Comparison of ENCODE assay signal across 22 mouse cellular contexts in the genomic region with DNA sequence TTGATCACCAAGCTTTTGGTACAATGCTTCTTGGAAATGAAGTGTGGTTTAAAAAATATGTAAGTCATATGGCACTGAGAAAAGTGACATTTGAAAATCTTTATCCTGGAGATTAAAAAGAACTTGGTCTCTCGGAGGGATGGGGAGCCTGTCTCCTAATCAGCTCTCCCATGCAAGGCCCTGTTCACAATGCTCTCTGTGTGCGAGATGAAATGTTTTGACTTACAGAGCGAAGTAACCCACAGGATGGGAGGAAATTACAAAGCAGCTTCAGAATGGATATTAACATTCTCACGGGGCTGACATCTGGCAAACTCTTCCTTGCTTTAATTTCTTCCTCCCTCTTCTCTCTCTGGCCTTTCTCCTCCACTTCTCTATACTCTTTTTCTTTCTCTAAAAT.
DNase-seq lines count a peak whose midpoint lies in the region; ATAC-seq and TF ChIP-seq lines count a peak whose summit lies in the region.
"Had no signal": no experiment of that assay in that cellular context is flagged by ENCODE, and none has a peak within 500 bp of the region (broad histone marks: within the 10 kb centered on the region; RNA-seq: fewer than 3 reads in every experiment).

No protein-coding gene starts in this region.

- DNase-seq in embryonic facial prominence, embryonic 14.5 days (ENCODE audit: low spot score): peak; percentile 26
- DNase-seq in embryonic facial prominence, embryonic 10.5 days (ENCODE audit: low spot score): no peak
- no peak for DNase-seq in forebrain, postnatal 0 days
- DNase-seq in brain, adult 2 months (ENCODE audit: low read depth, low spot score): peak; percentile 14
- DNase-seq in kidney, postnatal 10 days: no peak
- DNase-seq: adrenal gland, adult 8-10 months; adrenal gland, postnatal 14 days; adrenal gland, postnatal 36 days; B cell, adult 2 months; cerebellum, adult 11-12 months; cerebellum, adult 2 months; cerebellum, adult 9-10 months; cerebellum, postnatal 10 days; cerebellum, postnatal 25 days had no signal

- no peak overlapping the region for H3K27ac ChIP-seq in embryonic facial prominence, embryonic 14.5 days (replicated peaks; ENCODE audit: low read depth, low read length)
- no peak overlapping the region for H3K27ac ChIP-seq in embryonic facial prominence, embryonic 10.5 days (replicated peaks)
- no peak overlapping the region for H3K27ac ChIP-seq in forebrain, embryonic 16.5 days (ENCODE audit: low read length)
- no peak overlapping the region for H3K27ac ChIP-seq in forebrain, postnatal 0 days (ENCODE audit: low read depth, low read length)
- H3K27ac ChIP-seq: embryonic facial prominence, embryonic 13.5 days; forebrain, embryonic 13.5 days had no signal

- H3K9ac ChIP-seq in embryonic facial prominence, embryonic 14.5 days (ENCODE audit: low read depth, low read length): no peak overlapping the region
- no peak overlapping the region for H3K9ac ChIP-seq in forebrain, embryonic 16.5 days (replicated peaks; ENCODE audit: low read depth, low read length)
- H3K9ac ChIP-seq in forebrain, postnatal 0 days: no peak overlapping the region
- H3K9ac ChIP-seq: embryonic facial prominence, embryonic 13.5 days; forebrain, embryonic 13.5 days had no signal

- no peaks in the 10 kb centered on the region for H3K9me3 ChIP-seq in embryonic facial prominence, embryonic 14.5 days (ENCODE audit: control insufficient read depth, low read length)
- H3K9me3 ChIP-seq in embryonic facial prominence, embryonic 10.5 days: no peaks in the 10 kb centered on the region
- H3K9me3 ChIP-seq in forebrain, embryonic 16.5 days (ENCODE audit: control insufficient read depth, low read length): no peaks in the 10 kb centered on the region
- no peaks in the 10 kb centered on the region for H3K9me3 ChIP-seq in forebrain, postnatal 0 days (ENCODE audit: low read length)
- H3K9me3 ChIP-seq: embryonic facial prominence, embryonic 13.5 days; forebrain, embryonic 13.5 days; G1E had no signal

- H3K4me3 ChIP-seq in embryonic facial prominence, embryonic 14.5 days (ENCODE audit: low read depth, low read length): no peak overlapping the region
- no peak overlapping the region for H3K4me3 ChIP-seq in embryonic facial prominence, embryonic 10.5 days
- H3K4me3 ChIP-seq in forebrain, embryonic 16.5 days (replicated peaks; ENCODE audit: low read length): no peak overlapping the region
- no peak overlapping the region for H3K4me3 ChIP-seq in forebrain, postnatal 0 days (ENCODE audit: low read depth, low read length)
- H3K4me3 ChIP-seq: embryonic facial prominence, embryonic 13.5 days; forebrain, embryonic 13.5 days had no signal

- no peaks in the 10 kb centered on the region for H3K36me3 ChIP-seq in embryonic facial prominence, embryonic 14.5 days (ENCODE audit: control insufficient read depth, insufficient read depth, low read length)
- no peaks in the 10 kb centered on the region for H3K36me3 ChIP-seq in embryonic facial prominence, embryonic 10.5 days (replicated peaks)
- no peaks in the 10 kb centered on the region for H3K36me3 ChIP-seq in forebrain, embryonic 16.5 days (ENCODE audit: control insufficient read depth, insufficient read depth)
- H3K36me3 ChIP-seq in forebrain, postnatal 0 days (ENCODE audit: insufficient read depth): no peaks in the 10 kb centered on the region
- H3K36me3 ChIP-seq: embryonic facial prominence, embryonic 13.5 days; G1E had no signal

- no peaks in the 10 kb centered on the region for H3K27me3 ChIP-seq in embryonic facial prominence, embryonic 14.5 days (replicated peaks; ENCODE audit: control insufficient read depth, insufficient read depth, low read length)
- no peaks in the 10 kb centered on the region for H3K27me3 ChIP-seq in embryonic facial prominence, embryonic 10.5 days (replicated peaks; ENCODE audit: low read depth, poor library complexity, severe bottlenecking)
- H3K27me3 ChIP-seq in forebrain, embryonic 16.5 days (replicated peaks; ENCODE audit: control insufficient read depth, insufficient read depth, low read length): no peaks in the 10 kb centered on the region
- no peaks in the 10 kb centered on the region for H3K27me3 ChIP-seq in forebrain, postnatal 0 days (ENCODE audit: insufficient read depth, low read length)
- H3K27me3 ChIP-seq: CH12.LX; embryonic facial prominence, embryonic 13.5 days; forebrain, embryonic 13.5 days had no signal

- H3K4me1 ChIP-seq in embryonic facial prominence, embryonic 14.5 days (ENCODE audit: control insufficient read depth, insufficient read depth, low read length): no peaks in the 10 kb centered on the region
- peaks cover 8% of the 10 kb centered on the region for H3K4me1 ChIP-seq in embryonic facial prominence, embryonic 10.5 days
- peaks cover 3% of the 10 kb centered on the region for H3K4me1 ChIP-seq in forebrain, embryonic 16.5 days (replicated peaks; ENCODE audit: control insufficient read depth, insufficient read depth, low read length)
- no peaks in the 10 kb centered on the region for H3K4me1 ChIP-seq in forebrain, postnatal 0 days (ENCODE audit: insufficient read depth)
- H3K4me1 ChIP-seq: embryonic facial prominence, embryonic 13.5 days had no signal

- H3K4me2 ChIP-seq in embryonic facial prominence, embryonic 14.5 days (ENCODE audit: low read depth, low read length): no peak overlapping the region
- no peak overlapping the region for H3K4me2 ChIP-seq in forebrain, embryonic 16.5 days (ENCODE audit: low read length)
- H3K4me2 ChIP-seq in forebrain, postnatal 0 days (ENCODE audit: low read depth): no peak overlapping the region
- H3K4me2 ChIP-seq: embryonic facial prominence, embryonic 13.5 days; forebrain, embryonic 13.5 days had no signal

- TF ChIP-seq CTCF in forebrain, postnatal 0 days (IDR thresholded peaks at IDR 0.05; ENCODE audit: low read depth): no peak

- WGBS in embryonic facial prominence, embryonic 14.5 days: 30% methylated on average over 4 of the region's 4 CpGs
- WGBS in embryonic facial prominence, embryonic 10.5 days: 22% methylated on average over 4 of the region's 4 CpGs
- 9% methylated on average over 4 of the region's 4 CpGs for WGBS in forebrain, embryonic 16.5 days
- WGBS in forebrain, postnatal 0 days: 15% methylated on average over 4 of the region's 4 CpGs

- no peak for ATAC-seq in embryonic facial prominence, embryonic 14.5 days (ENCODE audit: low read depth)
- ATAC-seq in forebrain, embryonic 16.5 days: peak; percentile 62
- ATAC-seq in forebrain, postnatal 0 days: no peak
- ATAC-seq: activated CD4-positive, CD25-positive, alpha-beta regulatory T cell, adult 4 months; CD4-positive, CD25-positive, alpha-beta regulatory T cell, adult 4 months; forebrain, embryonic 13.5 days; Patski had no signal

Comparison
In these comparisons a context has a peak if more than half of its experiments do, and no peak if none do; other contexts are left out.
1. DNase-seq: peak in embryonic facial prominence, embryonic 14.5 days (single experiment) and brain, adult 2 months (single experiment); none in embryonic facial prominence, embryonic 10.5 days (single experiment), forebrain, postnatal 0 days (single experiment) and kidney, postnatal 10 days (single experiment).